Mouse (Mus musculus): ENCODE results near the gene Lrrc74a.

GRCm38 (mm10) chr12:86798773-86799540, 64.8 kb downstream of the Lrrc74a start:
- TF ChIP-seq TAL1 (conservative IDR thresholded peaks at IDR 0.05; ENCODE audit: low read depth, low read length): no peak
- peak; percentile 98 for TF ChIP-seq CTCF (IDR thresholded peaks at IDR 0.05; ENCODE audit: low read depth, low read length)
- no peak for TF ChIP-seq GATA1 (IDR thresholded peaks at IDR 0.05; ENCODE audit: borderline replicate concordance, low read length)
- TF ChIP-seq POLR2AphosphoS5 (IDR thresholded peaks at IDR 0.05; ENCODE audit: insufficient replicate concordance, low read depth, low read length): no peak
